ENCODE assay signal across 8 mouse cellular contexts in the genomic region with DNA sequence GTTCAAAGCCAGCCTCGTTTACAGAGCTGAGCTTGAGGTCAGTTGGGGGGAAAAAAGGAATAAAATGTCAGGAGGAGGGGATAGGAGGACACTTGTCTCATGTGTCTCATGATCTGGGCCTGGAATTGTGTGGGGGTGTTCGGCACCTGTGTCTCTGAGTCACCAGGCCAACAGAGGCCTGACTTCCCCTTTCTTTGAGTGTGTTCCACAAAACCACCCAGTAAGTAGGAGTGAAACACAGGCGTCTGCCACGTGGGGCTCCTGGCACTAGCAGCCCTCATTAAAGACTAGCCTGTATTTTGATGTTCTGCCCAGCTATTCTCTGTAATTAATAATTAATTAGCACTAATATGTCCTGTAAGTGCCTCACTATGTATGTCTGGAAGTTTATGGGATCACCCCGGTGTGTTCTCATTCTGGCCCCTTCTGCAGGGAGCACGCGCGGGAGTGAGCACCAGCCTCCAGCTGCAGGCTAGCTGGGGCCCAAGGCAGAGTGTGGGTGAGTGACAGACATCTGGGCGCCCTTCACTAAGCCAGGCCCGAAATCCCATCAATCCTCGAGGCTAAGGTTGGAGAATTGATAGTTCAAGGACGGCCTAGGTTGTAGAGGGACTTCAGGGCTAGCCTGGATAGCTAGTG. TPM values are rescaled to one million over a fixed set of nuclear protein-coding genes. Genes with fewer than 3 reads are reported as not detected.
DNase-seq lines count a peak whose midpoint lies in the region; ATAC-seq lines count a peak whose summit lies in the region.

No protein-coding gene starts in this region.

- DNase-seq in layer of hippocampus, adult 9-11 months: peak; percentile 83
- DNase-seq in layer of hippocampus, postnatal 36 days: no peak
- DNase-seq in kidney, postnatal 36 days: peak; percentile 60 to 62
- no peak for DNase-seq in frontal cortex, adult 2 months (ENCODE audit: extremely low spot score in 1 of 2, low spot score in 1 of 2)
- DNase-seq in frontal cortex, postnatal 14 days (ENCODE audit: low spot score in 2 of 2): no peak

- ATAC-seq in erythroid progenitor cell, adult 5-6 weeks (replicated peaks; ENCODE audit: low FRiP score, poor library complexity, severe bottlenecking): 0 out of 2 replicates have a peak, but pooled peaks have one; percentile 10
- peak; percentile 44 for ATAC-seq in monocyte, adult 5-6 weeks (replicated peaks; ENCODE audit: insufficient number of reproducible peaks, low FRiP score, low TSS enrichment, poor library complexity, severe bottlenecking)
- ATAC-seq in inflammation-experienced regulatory T-cells, adult 6 months: no peak

RNA-seq across cellular contexts. Expression of a gene that starts 0.8 kb away (rescaled TPM):
- total RNA-seq in layer of hippocampus, postnatal 36 days (2021): 10 to 100 TPM; 43.5 to 48.4 TPM
- total RNA-seq in erythroid progenitor cell, adult 5-6 weeks (2015; ENCODE audit: low replicate concordance): 15.9 and 18.7 TPM in 2 replicates
- total RNA-seq in erythroid progenitor cell, adult 5-6 weeks (2017; ENCODE audit: low replicate concordance): 29.7 and 33.0 TPM in 2 replicates
- 5.3 to 9.6 TPM (median 6.3 TPM) in 3 replicates for total RNA-seq in monocyte, adult 5-6 weeks (2017)
- 27.5 and 29.5 TPM in 2 replicates for polyA plus RNA-seq in frontal cortex, adult 2 months (2012; rRNA removed)
- polyA plus RNA-seq in inflammation-experienced regulatory T-cells, adult 6 months (2017; shearing (Covaris generic)): 1 to 10 TPM; 1.6 to 2.1 (median 1.9) TPM

RNA-seq across cellular contexts. Expression of a gene that starts 6.2 kb away (rescaled TPM):
- 10 to 100 TPM; 27.6 to 35.0 TPM for total RNA-seq in layer of hippocampus, postnatal 36 days (2021)
- 49.9 and 58.7 TPM in 2 replicates for total RNA-seq in erythroid progenitor cell, adult 5-6 weeks (2015; ENCODE audit: low replicate concordance)
- 18.1 and 24.4 TPM in 2 replicates for total RNA-seq in erythroid progenitor cell, adult 5-6 weeks (2017; ENCODE audit: low replicate concordance)
- total RNA-seq in monocyte, adult 5-6 weeks (2017): 28.8 to 40.1 TPM (median 38.7 TPM) in 3 replicates
- 36.3 and 40.8 TPM in 2 replicates for polyA plus RNA-seq in frontal cortex, adult 2 months (2012; rRNA removed)
- 10 to 100 TPM; 17.1 to 20.4 (median 17.8) TPM for polyA plus RNA-seq in inflammation-experienced regulatory T-cells, adult 6 months (2017; shearing (Covaris generic))

RNA-seq across cellular contexts. Expression of a gene that starts 9.1 kb away (rescaled TPM):
- total RNA-seq in layer of hippocampus, postnatal 36 days (2021): 1 to 10 TPM; 1.6 to 1.9 TPM
- 5.4 and 15.1 TPM in 2 replicates for total RNA-seq in erythroid progenitor cell, adult 5-6 weeks (2015; ENCODE audit: low replicate concordance)
- total RNA-seq in erythroid progenitor cell, adult 5-6 weeks (2017; ENCODE audit: low replicate concordance): 12.3 and 14.8 TPM in 2 replicates
- total RNA-seq in monocyte, adult 5-6 weeks (2017): 1.4 to 2.4 TPM in 2 of 3 replicates, not detected in the other
- polyA plus RNA-seq in frontal cortex, adult 2 months (2012; rRNA removed): 0.67 and 0.68 TPM in 2 replicates
- 1 to 10 TPM in 1 of 3 experiments, under 1 TPM in 2; 0.26 to 1.7 (median 0.96) TPM for polyA plus RNA-seq in inflammation-experienced regulatory T-cells, adult 6 months (2017; shearing (Covaris generic))

RNA-seq across cellular contexts. Expression of a gene that starts 13.4 kb away (rescaled TPM):
- 1 to 10 TPM; 1.7 to 1.9 TPM for total RNA-seq in layer of hippocampus, postnatal 36 days (2021)
- total RNA-seq in erythroid progenitor cell, adult 5-6 weeks (2015; ENCODE audit: low replicate concordance): not detected in 2 replicates
- not detected in 2 replicates for total RNA-seq in erythroid progenitor cell, adult 5-6 weeks (2017; ENCODE audit: low replicate concordance)
- total RNA-seq in monocyte, adult 5-6 weeks (2017): not detected in 3 replicates
- polyA plus RNA-seq in frontal cortex, adult 2 months (2012; rRNA removed): 0.96 and 1.1 TPM in 2 replicates
- polyA plus RNA-seq in inflammation-experienced regulatory T-cells, adult 6 months (2017; shearing (Covaris generic)): under 1 TPM in 1 of 3 experiments, not detected in 2; 0.12 TPM

RNA-seq across cellular contexts. Expression of a gene that starts 21.8 kb away (rescaled TPM):
- 10 to 100 TPM; 61.5 to 68.9 TPM for total RNA-seq in layer of hippocampus, postnatal 36 days (2021)
- 235 and 246 TPM in 2 replicates for total RNA-seq in erythroid progenitor cell, adult 5-6 weeks (2015; ENCODE audit: low replicate concordance)
- total RNA-seq in erythroid progenitor cell, adult 5-6 weeks (2017; ENCODE audit: low replicate concordance): 247 and 266 TPM in 2 replicates
- total RNA-seq in monocyte, adult 5-6 weeks (2017): 8.2 to 12.9 TPM (median 11.7 TPM) in 3 replicates
- 66.9 and 71.6 TPM in 2 replicates for polyA plus RNA-seq in frontal cortex, adult 2 months (2012; rRNA removed)
- 10 to 100 TPM; 10.7 to 27.1 (median 13.4) TPM for polyA plus RNA-seq in inflammation-experienced regulatory T-cells, adult 6 months (2017; shearing (Covaris generic))

Comparison
In these comparisons a context has a peak if more than half of its experiments do, and no peak if none do; other contexts are left out.
1. DNase-seq: peak in layer of hippocampus, adult 9-11 months (single experiment) and kidney, postnatal 36 days (2 of 2); none in layer of hippocampus, postnatal 36 days (0 of 2), frontal cortex, adult 2 months (0 of 2) and frontal cortex, postnatal 14 days (0 of 2).